Mouse (Mus musculus) intestine, embryonic 14.5 days (tissue): Measurements from ENCODE around the gene Slc48a1. TPM values are rescaled to one million over a fixed set of nuclear protein-coding genes. Genes with fewer than 3 reads are reported as not detected.

Source experiments
- ATAC-seq: fragments of 200-750 bp; cut with Nextera tagmentation; replicated peaks from 2 replicates; pipeline ENCODE4 v1.8.0; 2017; ENCODE audit warnings: low read depth, moderate number of reproducible peaks, moderate TSS enrichment, moderate library complexity; ENCODE audit not compliant: low FRiP score, low TSS enrichment
- DNase-seq: peaks from one replicate; pipeline ENCODE4 v3.0.0-alpha.2; 2018; ENCODE audit warnings: low spot score
- H3K27ac ChIP-seq: fragments of 300-500 bp; sonication (generic); 2 replicates; pipeline ENCODE4 v1.5.1; 2014; ENCODE audit warnings: low read depth, mild to moderate bottlenecking, control low read depth
- H3K27me3 ChIP-seq: fragments of 300-500 bp; sonication (generic); replicated peaks from 2 replicates; pipeline ENCODE4 v1.6.1; 2014; ENCODE audit warnings: low read length, control low read depth; ENCODE audit not compliant: control insufficient read depth, insufficient read depth
- H3K36me3 ChIP-seq: fragments of 300-500 bp; sonication (generic); 2 replicates; pipeline ENCODE4 v1.6.1; 2014; ENCODE audit warnings: low read length, control low read depth; ENCODE audit not compliant: control insufficient read depth, insufficient read depth
- H3K4me1 ChIP-seq: fragments of 300-500 bp; sonication (generic); replicated peaks from 2 replicates; pipeline ENCODE4 v1.6.1; 2014; ENCODE audit warnings: low read length, control low read depth, mixed read lengths; ENCODE audit not compliant: control insufficient read depth, insufficient read depth
- H3K4me2 ChIP-seq: fragments of 300-500 bp; sonication (generic); 2 replicates; pipeline ENCODE4 v1.6.1; 2014; ENCODE audit warnings: low read length
- H3K4me3 ChIP-seq: fragments of 300-500 bp; sonication (generic); 2 replicates; pipeline ENCODE4 v1.5.1; 2014; ENCODE audit warnings: low read depth, low read length, control low read depth, mixed read lengths
- H3K9ac ChIP-seq: fragments of 300-500 bp; sonication (generic); 2 replicates; pipeline ENCODE4 v1.6.1; 2014; ENCODE audit warnings: mild to moderate bottlenecking, low read length
- H3K9me3 ChIP-seq: fragments of 300-500 bp; sonication (generic); 2 replicates; pipeline ENCODE4 v1.6.1; 2016; ENCODE audit warnings: low read length, control low read depth; ENCODE audit not compliant: control insufficient read depth
- WGBS: fragments of 180-500 bp; shearing (Covaris S2); extraction: QIAGEN DNeasy Blood & Tissue Kit; methylation state at CpG from one replicate; pipeline ENCODE4 v1.1.7; 2014; 5-methylcytosine and 5-hydroxymethylcytosine counted together
- polyA plus RNA-seq: library from polyadenylated mRNA; unstranded; fragments of >200 nt; fragmentation: Nextera tagmentation; extraction: Ambion mirVana; gene quantifications from 2 replicates; pipeline ENCODE4 v1.2.1, GENCODE M21; 2014

Gene Slc48a1
- polyA plus RNA-seq, 1 experiment from 2014 or later = 22.5 TPM

- 74% methylated on average over 19 of the region's 19 CpGs for WGBS
- ATAC-seq (no peak), DNase-seq (no peak)
- no peak overlapping the region for H3K27ac ChIP-seq
- H3K27me3 ChIP-seq = no peaks in the 10 kb centered on the region
- peaks cover 13% of the 10 kb centered on the region for H3K4me1 ChIP-seq
- H3K36me3 ChIP-seq = peaks cover 16% of the 10 kb centered on the region
- H3K9me3 ChIP-seq = no peaks in the 10 kb centered on the region
- H3K9ac ChIP-seq = no peak overlapping the region
- H3K4me2 ChIP-seq = no peak overlapping the region
- H3K4me3 ChIP-seq = no peak overlapping the region
Measured at GRCm38 (mm10) chr15:97787799-97788667, 9.7 kb downstream of the Slc48a1 start.

DNA sequence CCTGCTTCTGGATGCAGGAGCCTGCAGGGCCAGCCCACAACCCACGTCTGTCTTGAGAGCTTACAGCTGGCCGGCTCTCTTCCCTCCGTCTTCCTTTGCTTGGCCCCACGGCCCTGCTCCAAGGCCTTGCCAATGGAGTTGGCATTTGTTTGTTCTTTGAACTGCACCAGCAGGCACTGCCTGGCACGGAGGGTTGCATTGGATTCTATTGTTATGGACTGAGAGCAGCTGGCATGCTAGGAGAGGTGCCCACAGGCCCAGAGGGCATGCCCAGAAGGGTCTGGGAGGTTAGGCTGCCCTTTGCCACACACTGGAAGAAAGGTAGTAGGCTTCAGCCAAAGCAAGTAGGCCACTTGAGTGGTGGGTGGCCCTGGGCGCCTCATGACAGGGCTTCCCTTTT, 10.5 kb downstream of the Slc48a1 start:
- H3K27ac ChIP-seq = no peak overlapping the region
- H3K4me2 ChIP-seq = no peak overlapping the region
- no peak overlapping the region for H3K9ac ChIP-seq
- H3K36me3 ChIP-seq = peaks cover 23% of the 10 kb centered on the region
- ATAC-seq (no peak), DNase-seq (no peak)
- peaks cover 13% of the 10 kb centered on the region for H3K4me1 ChIP-seq
- H3K27me3 ChIP-seq = no peaks in the 10 kb centered on the region
- 47% methylated on average over 6 of the region's 6 CpGs for WGBS
- no peaks in the 10 kb centered on the region for H3K9me3 ChIP-seq
- no peak overlapping the region for H3K4me3 ChIP-seq

DNA sequence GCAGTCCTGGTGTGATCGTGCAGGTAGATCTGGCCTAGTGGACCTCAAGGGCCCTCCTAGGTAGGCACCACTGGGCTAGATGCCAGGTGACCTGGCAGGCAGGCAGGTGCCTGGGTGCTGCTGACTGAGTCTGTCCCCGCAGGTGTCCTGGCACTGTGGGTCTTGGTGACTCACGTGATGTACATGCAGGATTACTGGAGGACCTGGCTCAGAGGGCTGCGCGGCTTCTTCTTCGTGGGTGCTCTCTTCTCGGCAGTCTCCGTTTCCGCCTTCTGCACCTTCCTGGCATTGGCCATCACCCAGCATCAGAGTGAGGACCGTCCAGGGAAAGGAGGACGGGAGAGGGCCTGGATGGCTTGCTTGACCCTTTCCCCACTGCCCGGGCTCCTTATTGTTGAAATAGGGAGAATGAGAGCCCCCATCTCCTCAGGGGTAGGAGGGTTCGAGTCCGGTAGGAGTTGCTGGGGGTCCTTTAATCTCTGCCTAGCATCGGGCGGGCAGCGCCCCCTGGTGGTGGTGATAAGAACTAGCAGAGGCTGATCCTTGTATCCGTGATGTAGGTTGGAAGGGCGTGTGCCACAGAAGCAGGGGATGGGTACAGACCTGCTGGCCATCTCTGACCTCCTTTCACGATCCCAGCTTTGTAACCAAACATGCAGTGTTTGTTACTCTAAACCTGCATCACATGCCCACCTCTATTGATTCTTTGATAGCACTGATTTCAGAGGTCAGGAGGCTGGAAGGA, 11.6 kb downstream of the Slc48a1 start:
- H3K4me2 ChIP-seq = no peak overlapping the region
- H3K9me3 ChIP-seq = no peaks in the 10 kb centered on the region
- no peak overlapping the region for H3K27ac ChIP-seq
- no peak overlapping the region for H3K4me3 ChIP-seq
- DNase-seq (peak; percentile 68), ATAC-seq (no peak; the same call in 1 of the 2 replicates)
- H3K4me1 ChIP-seq = peaks cover 9% of the 10 kb centered on the region
- H3K36me3 ChIP-seq = peaks cover 34% of the 10 kb centered on the region
- H3K27me3 ChIP-seq = no peaks in the 10 kb centered on the region
- H3K9ac ChIP-seq = no peak overlapping the region
- 60% methylated on average over 20 of the region's 20 CpGs for WGBS

DNA sequence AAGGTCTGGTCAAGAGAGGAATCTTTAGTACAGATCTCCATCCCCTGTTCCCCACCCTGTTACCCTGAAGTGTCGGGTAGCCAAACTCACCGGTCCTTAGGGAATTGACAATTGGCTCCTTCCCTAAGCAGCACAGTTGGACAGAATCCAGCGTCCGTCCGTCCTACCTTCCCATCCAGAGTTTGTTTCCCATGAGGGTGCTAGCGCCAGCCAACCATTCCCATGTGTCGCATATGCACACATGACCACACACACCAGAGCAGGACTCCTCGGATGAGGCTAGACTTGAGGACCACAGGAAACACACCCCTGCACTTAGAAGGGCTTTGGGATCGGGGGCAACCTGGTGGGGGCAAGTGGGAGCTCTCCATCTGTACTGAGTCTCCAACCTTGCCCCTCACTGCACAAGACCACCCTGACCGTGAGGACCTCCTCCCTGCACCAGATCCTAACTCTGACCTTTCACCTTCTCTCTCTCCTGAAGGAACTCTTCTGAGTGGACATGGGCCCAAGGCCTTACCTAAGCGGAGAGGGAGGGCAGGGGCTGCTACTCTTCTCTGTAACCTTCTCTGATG, 12.9 kb downstream of the Slc48a1 start:
- H3K36me3 ChIP-seq = peaks cover 47% of the 10 kb centered on the region
- 89% methylated on average over 11 of the region's 11 CpGs for WGBS
- H3K27me3 ChIP-seq = no peaks in the 10 kb centered on the region

DNA sequence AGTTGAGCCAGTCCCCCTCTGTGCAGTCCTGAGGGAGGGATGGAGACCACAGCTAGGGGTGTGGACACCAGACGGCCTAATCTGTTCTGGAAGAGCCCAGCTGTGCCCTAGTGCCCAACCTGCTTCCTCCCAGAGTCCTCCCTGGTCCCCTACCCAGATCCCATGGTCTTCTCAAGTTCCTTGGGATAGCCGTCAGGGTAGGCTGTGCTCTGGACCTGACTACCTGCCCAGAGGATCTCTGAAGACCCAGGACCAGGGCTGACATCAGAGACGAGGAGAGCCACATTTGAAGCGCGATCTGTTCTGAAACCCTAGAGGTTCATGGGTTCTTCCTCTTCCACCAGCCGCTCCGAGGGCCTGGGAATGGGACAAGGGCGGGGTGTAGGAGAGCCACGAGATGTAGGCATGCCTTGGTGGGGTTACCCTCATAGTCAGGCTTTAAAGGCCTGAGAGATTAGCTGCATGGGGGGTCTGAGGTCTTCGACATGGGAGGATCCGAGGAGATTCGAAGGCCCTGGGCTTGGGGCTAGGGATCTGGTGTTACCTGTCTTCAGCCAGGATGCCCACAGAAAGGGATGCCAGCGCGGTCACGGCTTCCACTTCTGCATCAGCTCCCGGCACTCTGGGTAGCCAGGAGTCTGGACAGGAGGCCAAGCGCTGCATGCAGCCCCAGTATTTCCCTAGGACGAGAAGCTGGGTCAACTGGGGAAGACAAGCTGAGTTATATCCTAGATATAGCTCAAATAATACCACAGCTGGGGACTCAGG, 15.2 kb downstream of the Slc48a1 start:
- Histone ChIP-seq H3K4me3 (no peak overlapping the region), H3K4me1 (peaks cover 4% of the 10 kb centered on the region; the same call in 1 of the 2 replicates), H3K9me3 (no peaks in the 10 kb centered on the region), H3K27me3 (no peaks in the 10 kb centered on the region), H3K4me2 (no peak overlapping the region), H3K36me3 (peaks cover 70% of the 10 kb centered on the region), H3K9ac (no peak overlapping the region), H3K27ac (no peak overlapping the region)
- DNase-seq (no peak), ATAC-seq (no peak)
- 93% methylated on average over 18 of the region's 18 CpGs for WGBS

More for the DNA sequence above, 12.9 kb downstream of the Slc48a1 start:
- DNase-seq (no peak), ATAC-seq (no peak)
- H3K27ac ChIP-seq = no peak overlapping the region
- no peak overlapping the region for H3K4me2 ChIP-seq
- peaks cover 9% of the 10 kb centered on the region for H3K4me1 ChIP-seq
- no peak overlapping the region for H3K4me3 ChIP-seq
- H3K9ac ChIP-seq = no peak overlapping the region
- H3K9me3 ChIP-seq = no peaks in the 10 kb centered on the region

GRCm38 (mm10) chr15:97794268-97794667, 15.9 kb downstream of the Slc48a1 start:
- ATAC-seq (no peak), DNase-seq (no peak)
- H3K4me3 ChIP-seq = no peak overlapping the region
- no peak overlapping the region for H3K9ac ChIP-seq
- H3K27me3 ChIP-seq = no peaks in the 10 kb centered on the region
- no peak overlapping the region for H3K27ac ChIP-seq
- peaks cover 75% of the 10 kb centered on the region for H3K36me3 ChIP-seq
- H3K4me1 ChIP-seq = no peaks in the 10 kb centered on the region
- H3K9me3 ChIP-seq = no peaks in the 10 kb centered on the region
- WGBS = 70% methylated on average over 5 of the region's 5 CpGs
- H3K4me2 ChIP-seq = no peak overlapping the region

DNA sequence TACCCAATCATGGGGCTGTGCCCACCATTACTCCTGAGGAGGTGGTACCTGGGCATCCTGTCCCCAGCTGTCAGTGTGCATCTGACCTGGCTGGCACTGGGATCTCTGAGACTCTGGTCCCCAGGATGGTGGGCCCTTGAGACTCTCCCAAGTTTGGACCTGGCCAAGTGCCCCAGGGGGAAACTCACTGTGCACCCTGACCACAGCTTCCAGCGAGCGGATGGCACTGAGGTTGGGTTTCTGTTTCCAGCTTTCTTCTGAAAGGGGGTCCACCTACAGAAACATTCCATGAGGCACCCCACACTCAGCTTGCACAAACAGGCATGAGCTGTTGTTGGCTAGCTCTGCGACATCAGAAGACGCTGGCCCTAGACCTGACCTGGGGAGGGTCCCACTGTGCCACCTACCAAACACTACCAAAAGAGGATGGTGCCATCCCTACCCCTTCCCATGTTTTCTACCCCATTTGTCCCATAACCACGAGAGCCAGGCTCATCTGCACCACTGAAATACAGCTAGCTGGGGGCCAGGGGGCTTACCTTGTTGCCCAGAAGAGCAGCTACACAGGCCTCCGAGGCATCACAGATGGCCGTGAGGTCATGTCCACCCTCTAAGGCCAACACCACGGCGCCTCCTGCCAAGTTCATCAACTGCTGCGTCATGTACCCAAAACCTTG, 17.4 kb downstream of the Slc48a1 start:
- H3K27me3 ChIP-seq = no peaks in the 10 kb centered on the region
- no peak for DNase-seq
- no peak overlapping the region for H3K9ac ChIP-seq
- 94% methylated on average over 10 of the region's 10 CpGs for WGBS
- H3K27ac ChIP-seq = no peak overlapping the region
- no peak for ATAC-seq
- no peak overlapping the region for H3K4me3 ChIP-seq
- no peaks in the 10 kb centered on the region for H3K9me3 ChIP-seq
- H3K4me1 ChIP-seq = no peaks in the 10 kb centered on the region
- peaks cover 88% of the 10 kb centered on the region for H3K36me3 ChIP-seq
- H3K4me2 ChIP-seq = no peak overlapping the region
